Mouse (Mus musculus) heart, adult 11 months (tissue): ENCODE data around the gene Pigt.

Experiments
- DNase-seq: peaks from one replicate; pipeline ENCODE4 v3.0.0; 2022

Gene Pigt

GRCm38 (mm10) chr2:164486258-164487114 is 10.8 kb upstream of the Pigt start:
- peak; percentile 99 for DNase-seq

- peak; percentile 97 for DNase-seq
Measured at GRCm38 (mm10) chr2:164487115-164487527, 10.2 kb upstream of the Pigt start.

- DNase-seq, result peak; percentile 87
Measured at GRCm38 (mm10) chr2:164487812-164488211, 9.5 kb upstream of the Pigt start.

GRCm38 (mm10) chr2:164494126-164494525 is 3.2 kb upstream of the Pigt start:
- DNase-seq, result no peak

- DNase-seq, result no peak
Measured at GRCm38 (mm10) chr2:164496331-164496730, 989 bp upstream of the Pigt start.

- no peak for DNase-seq
Measured at GRCm38 (mm10) chr2:164497691-164498268, 460 bp downstream of the Pigt start.

- no peak for DNase-seq
Measured at GRCm38 (mm10) chr2:164499317-164499716, 2.0 kb downstream of the Pigt start.

- DNase-seq, result no peak
Measured at GRCm38 (mm10) chr2:164500511-164500910, 3.2 kb downstream of the Pigt start.

GRCm38 (mm10) chr2:164504919-164505318 is 7.6 kb downstream of the Pigt start:
- DNase-seq, result no peak

- no peak for DNase-seq
Measured at GRCm38 (mm10) chr2:164505619-164506347, 8.5 kb downstream of the Pigt start.

GRCm38 (mm10) chr2:164507811-164508210 is 10.5 kb downstream of the Pigt start:
- no peak for DNase-seq

GRCm38 (mm10) chr2:164510621-164511190 is 13.4 kb downstream of the Pigt start:
- no peak for DNase-seq

- peak; percentile 94 for DNase-seq
Measured at GRCm38 (mm10) chr2:164512121-164512909, 15.0 kb downstream of the Pigt start.

GRCm38 (mm10) chr2:164513389-164513788 is 16.1 kb downstream of the Pigt start:
- DNase-seq, result peak; percentile 99

- no peak for DNase-seq
Measured at GRCm38 (mm10) chr2:164514916-164515315, 17.6 kb downstream of the Pigt start.

GRCm38 (mm10) chr2:164515897-164516296 is 18.6 kb downstream of the Pigt start:
- no peak for DNase-seq

- no peak for DNase-seq
Measured at GRCm38 (mm10) chr2:164516592-164516991, 19.3 kb downstream of the Pigt start.

- peak; percentile 96 for DNase-seq
Measured at GRCm38 (mm10) chr2:164517485-164518221, 20.3 kb downstream of the Pigt start.

GRCm38 (mm10) chr2:164518266-164519170 is 21.2 kb downstream of the Pigt start:
- DNase-seq, result no peak

- DNase-seq, result no peak
Measured at GRCm38 (mm10) chr2:164519171-164519526, 21.8 kb downstream of the Pigt start.

- DNase-seq, result no peak
Measured at GRCm38 (mm10) chr2:164520782-164521181, 23.5 kb downstream of the Pigt start.
